Mouse (Mus musculus): Measurements from ENCODE around the gene Dph2. TPM values are rescaled to one million over a fixed set of nuclear protein-coding genes. Genes with fewer than 3 reads are reported as not detected.

Dph2 gene
- polyA plus RNA-seq, 1 experiment from 2014 or later, result 22.0 TPM

GRCm38 (mm10) chr4:117914591-117915442 is 23.0 kb upstream of the Dph2 start, which contains the start of gene Ipo13:
Gene Ipo13 (minus strand): TSS chr4:117914999.
- H3K27ac ChIP-seq (ENCODE audit: low read depth, low read length), result peak within 1 kb of the TSS; percentile 38; the same call in 1 of the 2 replicates
- H3K27me3 ChIP-seq (ENCODE audit: control insufficient read depth, insufficient read depth, low read length), result no peaks in the 10 kb centered on the region
- under 1% methylated on average over 61 of the region's 61 CpGs for WGBS
- peaks cover 17% of the 10 kb centered on the region; the same call in 1 of the 2 replicates for H3K36me3 ChIP-seq (ENCODE audit: control insufficient read depth, insufficient read depth, low read length)
- peak within 1 kb of the TSS; percentile 74 for H3K9ac ChIP-seq (ENCODE audit: low read depth, low read length)
- peak within 1 kb of the TSS; percentile 76 for H3K4me3 ChIP-seq (ENCODE audit: low read length)
- peaks cover 26% of the 10 kb centered on the region for H3K4me1 ChIP-seq (ENCODE audit: control insufficient read depth, insufficient read depth, low read length)
- peak; percentile 96 for ATAC-seq (ENCODE audit: low FRiP score, low TSS enrichment)
- peak within 1 kb of the TSS; percentile 99 for H3K4me2 ChIP-seq (replicated peaks; ENCODE audit: low read depth, low read length)
- H3K9me3 ChIP-seq (ENCODE audit: control insufficient read depth, low read length), result no peaks in the 10 kb centered on the region

DNA sequence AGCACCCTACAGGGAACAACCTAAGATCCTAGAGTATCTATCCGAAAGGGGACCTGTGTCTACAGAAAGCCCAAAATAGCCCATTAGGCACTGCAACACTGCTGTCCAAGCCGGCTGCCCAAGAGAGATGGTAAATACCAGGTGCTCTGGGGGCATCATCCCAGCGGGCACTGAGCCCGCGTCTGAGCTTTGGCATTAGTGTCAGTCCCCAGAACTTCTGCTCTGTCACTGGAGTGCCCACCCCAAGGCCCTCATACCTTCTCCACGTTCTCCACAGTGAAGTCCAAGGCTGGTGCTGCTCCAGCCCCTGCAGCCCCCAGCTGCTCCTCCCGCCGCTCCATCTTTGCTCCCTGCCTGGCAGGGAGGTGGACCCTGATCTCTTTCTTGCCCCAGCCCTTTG is 22.2 kb upstream of the Dph2 start:
- H3K4me1 ChIP-seq (ENCODE audit: control insufficient read depth, insufficient read depth, low read length), result peaks cover 27% of the 10 kb centered on the region
- peak overlapping the region; percentile 99 for H3K4me2 ChIP-seq (replicated peaks; ENCODE audit: low read depth, low read length)
- no peaks in the 10 kb centered on the region for H3K9me3 ChIP-seq (ENCODE audit: control insufficient read depth, low read length)
- peak overlapping the region; percentile 74 for H3K9ac ChIP-seq (ENCODE audit: low read depth, low read length)
- peak overlapping the region; percentile 76 for H3K4me3 ChIP-seq (ENCODE audit: low read length)
- no peaks in the 10 kb centered on the region for H3K27me3 ChIP-seq (ENCODE audit: control insufficient read depth, insufficient read depth, low read length)
- ATAC-seq (ENCODE audit: low FRiP score, low TSS enrichment), result peak; percentile 0; the same call in 1 of the 2 replicates
- peaks cover 24% of the 10 kb centered on the region; the same call in 1 of the 2 replicates for H3K36me3 ChIP-seq (ENCODE audit: control insufficient read depth, insufficient read depth, low read length)
- H3K27ac ChIP-seq (ENCODE audit: low read depth, low read length), result no peak overlapping the region; the same call in 1 of the 2 replicates
- 26% methylated on average over 8 of the region's 8 CpGs for WGBS

- no peak for ATAC-seq (ENCODE audit: low FRiP score, low TSS enrichment)
- Histone ChIP-seq H3K4me3 (ENCODE audit: low read length) (peak overlapping the region; percentile 76; the same call in 1 of the 2 replicates), H3K4me1 (ENCODE audit: control insufficient read depth, insufficient read depth, low read length) (peaks cover 32% of the 10 kb centered on the region), H3K27me3 (ENCODE audit: control insufficient read depth, insufficient read depth, low read length) (no peaks in the 10 kb centered on the region), H3K27ac (ENCODE audit: low read depth, low read length) (no peak overlapping the region), H3K36me3 (ENCODE audit: control insufficient read depth, insufficient read depth, low read length) (peaks cover 24% of the 10 kb centered on the region; the same call in 1 of the 2 replicates), H3K9me3 (ENCODE audit: control insufficient read depth, low read length) (no peaks in the 10 kb centered on the region), H3K9ac (ENCODE audit: low read depth, low read length) (no peak overlapping the region), H3K4me2 (replicated peaks; ENCODE audit: low read depth, low read length) (peak overlapping the region; percentile 99)
- WGBS, result 67% methylated on average over 3 of the region's 3 CpGs
These were observed 21.6 kb upstream of the Dph2 start for GRCm38 (mm10) chr4:117913421-117913820.

- 54% methylated on average over 7 of the region's 7 CpGs for WGBS
- H3K4me1 ChIP-seq (ENCODE audit: control insufficient read depth, insufficient read depth, low read length), result peaks cover 32% of the 10 kb centered on the region
- H3K27ac ChIP-seq (ENCODE audit: low read depth, low read length), result no peak overlapping the region
- ATAC-seq (ENCODE audit: low FRiP score, low TSS enrichment), result no peak
- H3K36me3 ChIP-seq (ENCODE audit: control insufficient read depth, insufficient read depth, low read length), result peaks cover 27% of the 10 kb centered on the region; the same call in 1 of the 2 replicates
- H3K9ac ChIP-seq (ENCODE audit: low read depth, low read length), result no peak overlapping the region
- H3K4me3 ChIP-seq (ENCODE audit: low read length), result no peak overlapping the region
- H3K27me3 ChIP-seq (ENCODE audit: control insufficient read depth, insufficient read depth, low read length), result no peaks in the 10 kb centered on the region
- peak overlapping the region; percentile 99; the same call in 1 of the 2 replicates for H3K4me2 ChIP-seq (replicated peaks; ENCODE audit: low read depth, low read length)
- no peaks in the 10 kb centered on the region for H3K9me3 ChIP-seq (ENCODE audit: control insufficient read depth, low read length)
These were observed 20.9 kb upstream of the Dph2 start for GRCm38 (mm10) chr4:117912685-117913273.

- no peak overlapping the region for H3K9ac ChIP-seq (ENCODE audit: low read depth, low read length)
- WGBS, result 94% methylated on average over 13 of the region's 13 CpGs
- H3K4me2 ChIP-seq (replicated peaks; ENCODE audit: low read depth, low read length), result no peak overlapping the region
- H3K36me3 ChIP-seq (ENCODE audit: control insufficient read depth, insufficient read depth, low read length), result peaks cover 32% of the 10 kb centered on the region; the same call in 1 of the 2 replicates
- ATAC-seq (ENCODE audit: low FRiP score, low TSS enrichment), result no peak
- H3K9me3 ChIP-seq (ENCODE audit: control insufficient read depth, low read length), result no peaks in the 10 kb centered on the region
- no peaks in the 10 kb centered on the region for H3K27me3 ChIP-seq (ENCODE audit: control insufficient read depth, insufficient read depth, low read length)
- H3K4me1 ChIP-seq (ENCODE audit: control insufficient read depth, insufficient read depth, low read length), result peaks cover 32% of the 10 kb centered on the region
- no peak overlapping the region for H3K4me3 ChIP-seq (ENCODE audit: low read length)
- no peak overlapping the region for H3K27ac ChIP-seq (ENCODE audit: low read depth, low read length)
These were observed 20.3 kb upstream of the Dph2 start for GRCm38 (mm10) chr4:117912131-117912561.

- H3K4me1 ChIP-seq (ENCODE audit: control insufficient read depth, insufficient read depth, low read length), result peaks cover 22% of the 10 kb centered on the region
- 68% methylated on average over 8 of the region's 8 CpGs for WGBS
- peaks cover 51% of the 10 kb centered on the region for H3K36me3 ChIP-seq (ENCODE audit: control insufficient read depth, insufficient read depth, low read length)
- H3K4me3 ChIP-seq (ENCODE audit: low read length), result no peak overlapping the region
- no peak overlapping the region for H3K4me2 ChIP-seq (replicated peaks; ENCODE audit: low read depth, low read length)
- no peaks in the 10 kb centered on the region for H3K27me3 ChIP-seq (ENCODE audit: control insufficient read depth, insufficient read depth, low read length)
- no peaks in the 10 kb centered on the region for H3K9me3 ChIP-seq (ENCODE audit: control insufficient read depth, low read length)
- no peak overlapping the region for H3K9ac ChIP-seq (ENCODE audit: low read depth, low read length)
- ATAC-seq (ENCODE audit: low FRiP score, low TSS enrichment), result no peak
- H3K27ac ChIP-seq (ENCODE audit: low read depth, low read length), result no peak overlapping the region
These were observed 17.1 kb upstream of the Dph2 start for GRCm38 (mm10) chr4:117908834-117909453.

DNA sequence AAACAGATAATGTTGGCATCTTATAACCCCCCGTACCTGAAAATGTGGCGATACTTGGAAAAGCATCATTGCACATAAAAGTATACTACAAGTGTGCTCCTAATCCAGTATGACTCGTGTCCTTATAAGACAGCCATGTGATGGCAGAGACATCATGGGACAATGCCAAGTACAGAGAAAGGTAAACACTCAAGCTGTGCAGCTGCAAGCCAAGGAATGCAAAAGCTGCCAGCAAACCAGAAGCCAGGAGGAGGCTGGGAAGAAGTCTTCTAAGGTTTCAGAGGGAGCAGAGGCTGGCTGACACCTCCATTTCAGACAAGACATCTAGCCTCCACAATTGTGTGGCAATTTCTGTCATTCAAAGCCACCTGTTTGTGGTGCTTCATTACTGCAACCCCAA is 14.4 kb upstream of the Dph2 start:
- H3K9ac ChIP-seq (ENCODE audit: low read depth, low read length), result no peak overlapping the region
- H3K36me3 ChIP-seq (ENCODE audit: control insufficient read depth, insufficient read depth, low read length), result peaks cover 70% of the 10 kb centered on the region
- 87% methylated on average over 3 of the region's 3 CpGs for WGBS
- ATAC-seq (ENCODE audit: low FRiP score, low TSS enrichment), result no peak
- no peak overlapping the region for H3K4me3 ChIP-seq (ENCODE audit: low read length)
- H3K27ac ChIP-seq (ENCODE audit: low read depth, low read length), result no peak overlapping the region
- no peak overlapping the region for H3K4me2 ChIP-seq (replicated peaks; ENCODE audit: low read depth, low read length)
- no peaks in the 10 kb centered on the region for H3K9me3 ChIP-seq (ENCODE audit: control insufficient read depth, low read length)
- H3K4me1 ChIP-seq (ENCODE audit: control insufficient read depth, insufficient read depth, low read length), result 0 out of 2 replicates have a peak, but pooled peaks cover 6% of the 10 kb centered on the region
- no peaks in the 10 kb centered on the region for H3K27me3 ChIP-seq (ENCODE audit: control insufficient read depth, insufficient read depth, low read length)

DNA sequence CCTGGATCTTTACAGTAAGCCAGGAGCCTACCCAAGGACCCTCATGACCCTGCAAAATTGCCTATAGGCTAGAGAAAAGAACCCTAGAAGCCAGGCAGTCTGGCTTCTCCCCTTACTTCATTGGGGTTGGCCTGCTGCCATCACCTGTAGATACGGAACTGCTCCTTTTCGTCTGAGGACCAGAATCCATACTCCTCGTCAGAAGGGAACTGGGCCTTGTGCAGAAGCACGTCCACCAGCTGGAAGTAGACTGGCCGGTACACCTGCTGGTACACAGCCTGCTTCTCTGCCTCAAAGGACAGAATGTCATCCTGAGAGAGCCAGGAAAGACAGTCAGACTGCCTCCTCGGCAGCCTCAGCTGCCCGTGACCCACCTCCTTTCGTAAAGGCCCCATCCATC is 12.9 kb upstream of the Dph2 start:
- 0 out of 2 replicates have a peak, but pooled peaks cover 6% of the 10 kb centered on the region for H3K4me1 ChIP-seq (ENCODE audit: control insufficient read depth, insufficient read depth, low read length)
- H3K9me3 ChIP-seq (ENCODE audit: control insufficient read depth, low read length), result no peaks in the 10 kb centered on the region
- WGBS, result 91% methylated on average over 8 of the region's 8 CpGs
- H3K4me2 ChIP-seq (replicated peaks; ENCODE audit: low read depth, low read length), result no peak overlapping the region
- H3K36me3 ChIP-seq (ENCODE audit: control insufficient read depth, insufficient read depth, low read length), result peaks cover 75% of the 10 kb centered on the region
- ATAC-seq (ENCODE audit: low FRiP score, low TSS enrichment), result no peak
- no peaks in the 10 kb centered on the region for H3K27me3 ChIP-seq (ENCODE audit: control insufficient read depth, insufficient read depth, low read length)
- H3K4me3 ChIP-seq (ENCODE audit: low read length), result no peak overlapping the region
- H3K9ac ChIP-seq (ENCODE audit: low read depth, low read length), result no peak overlapping the region
- H3K27ac ChIP-seq (ENCODE audit: low read depth, low read length), result no peak overlapping the region

All from kidney, embryonic 14.5 days (tissue).